Mouse (Mus musculus) hindbrain, embryonic 16.5 days (tissue): ENCODE measurements around the gene Cdk2ap1. TPM values are rescaled to one million over a fixed set of nuclear protein-coding genes. Genes with fewer than 3 reads are reported as not detected.
"Not testable (repeated sequence)": the region's sequence is repeated elsewhere in the genome, so short reads cannot be mapped to it uniquely, and the experiment has no call there.

ENCODE experiments used
- ATAC-seq: fragments of 200-750 bp; cut with Nextera tagmentation; 2 replicates; pipeline ENCODE4 v1.8.0; 2017; ENCODE audit warnings: moderate TSS enrichment, moderate library complexity
- H3K27ac ChIP-seq: fragments of 300-500 bp; sonication (generic); 2 replicates; pipeline ENCODE4 v1.5.1; 2014; ENCODE audit warnings: low read depth, mild to moderate bottlenecking, control low read depth, low read length, moderate library complexity
- H3K27me3 ChIP-seq: fragments of 300-500 bp; sonication (generic); replicated peaks from 2 replicates; pipeline ENCODE4 v1.6.1; 2014; ENCODE audit warnings: low read length; ENCODE audit not compliant: control insufficient read depth, insufficient read depth
- H3K36me3 ChIP-seq: fragments of 300-500 bp; sonication (generic); 2 replicates; pipeline ENCODE4 v1.6.1; 2014; ENCODE audit warnings: mild to moderate bottlenecking, low read length, moderate library complexity, mixed read lengths; ENCODE audit not compliant: control insufficient read depth, insufficient read depth
- H3K4me1 ChIP-seq: fragments of 300-500 bp; sonication (generic); 2 replicates; pipeline ENCODE4 v1.6.1; 2014; ENCODE audit warnings: low read depth, low read length; ENCODE audit not compliant: control insufficient read depth, insufficient read depth
- H3K4me2 ChIP-seq: fragments of 300-500 bp; sonication (generic); 2 replicates; pipeline ENCODE4 v1.6.1; 2014; ENCODE audit warnings: mild to moderate bottlenecking, low read length, control low read depth, moderate library complexity
- H3K4me3 ChIP-seq: fragments of 300-500 bp; sonication (generic); 2 replicates; pipeline ENCODE4 v1.5.1; 2014; ENCODE audit warnings: mild to moderate bottlenecking, low read length, control low read depth, moderate library complexity
- H3K9ac ChIP-seq: fragments of 300-500 bp; sonication (generic); 2 replicates; pipeline ENCODE4 v1.6.1; 2014; ENCODE audit warnings: low read depth, mild to moderate bottlenecking, control low read depth, low read length, moderate library complexity
- H3K9me3 ChIP-seq: fragments of 300-500 bp; sonication (generic); 2 replicates; pipeline ENCODE4 v1.6.1; 2014; ENCODE audit warnings: mild to moderate bottlenecking, low read length, moderate library complexity; ENCODE audit not compliant: control insufficient read depth
- WGBS: fragments of 180-500 bp; shearing (Covaris S2); extraction: QIAGEN DNeasy Blood & Tissue Kit; methylation state at CpG from one replicate; pipeline ENCODE4 v1.1.7; 2014; 5-methylcytosine and 5-hydroxymethylcytosine counted together
- polyA plus RNA-seq: library from polyadenylated mRNA; unstranded; fragments of >200 nt; fragmentation: Nextera tagmentation; extraction: Ambion mirVana; gene quantifications from 2 replicates; pipeline ENCODE4 v1.2.1, GENCODE M21; 2015

Gene Cdk2ap1
- polyA plus RNA-seq, 1 experiment from 2014 or later = 51.1 TPM

- 0% methylated on average over 25 of the region's 32 CpGs for WGBS
- H3K9me3 ChIP-seq = no peaks in the 10 kb centered on the region
- H3K4me3 ChIP-seq = peak overlapping the region; percentile 90
- H3K4me1 ChIP-seq = peaks cover 36% of the 10 kb centered on the region
- no peaks in the 10 kb centered on the region for H3K36me3 ChIP-seq
- peak overlapping the region; percentile 89 for H3K4me2 ChIP-seq
- no peak for ATAC-seq
- H3K27me3 ChIP-seq = no peaks in the 10 kb centered on the region
- H3K9ac ChIP-seq = peak overlapping the region; percentile 95
- peak overlapping the region; percentile 98 for H3K27ac ChIP-seq
These were observed 9.7 kb downstream of the Cdk2ap1 start for GRCm38 (mm10) chr5:124353011-124353725.

GRCm38 (mm10) chr5:124352141-124352920 is 10.6 kb downstream of the Cdk2ap1 start:
- peaks cover 36% of the 10 kb centered on the region for H3K4me1 ChIP-seq
- no peaks in the 10 kb centered on the region for H3K27me3 ChIP-seq
- peak overlapping the region; percentile 95 for H3K9ac ChIP-seq
- H3K4me2 ChIP-seq = peak overlapping the region; percentile 89
- peak overlapping the region; percentile 90 for H3K4me3 ChIP-seq
- ATAC-seq = peak; percentile 87
- H3K36me3 ChIP-seq = no peaks in the 10 kb centered on the region
- under 1% methylated on average over 22 of the region's 30 CpGs for WGBS
- no peaks in the 10 kb centered on the region for H3K9me3 ChIP-seq
- H3K27ac ChIP-seq = peak overlapping the region; percentile 98

- peak overlapping the region; percentile 98 for H3K27ac ChIP-seq
- H3K4me3 ChIP-seq = peak overlapping the region; percentile 90
- ATAC-seq = no peak
- no peaks in the 10 kb centered on the region for H3K9me3 ChIP-seq
- no peaks in the 10 kb centered on the region for H3K27me3 ChIP-seq
- peak overlapping the region; percentile 89 for H3K4me2 ChIP-seq
- peaks cover 36% of the 10 kb centered on the region for H3K4me1 ChIP-seq
- peak overlapping the region; percentile 95 for H3K9ac ChIP-seq
- WGBS = 29% methylated on average over 3 of the region's 3 CpGs
- H3K36me3 ChIP-seq = peaks cover 4% of the 10 kb centered on the region; the same call in 1 of the 2 replicates
These were observed 11.3 kb downstream of the Cdk2ap1 start for GRCm38 (mm10) chr5:124351604-124352003.

- peak; percentile 88 for ATAC-seq
- peaks cover 6% of the 10 kb centered on the region; the same call in 1 of the 2 replicates for H3K36me3 ChIP-seq
- peak overlapping the region; percentile 98 for H3K27ac ChIP-seq
- peak overlapping the region; percentile 90 for H3K4me3 ChIP-seq
- H3K27me3 ChIP-seq = no peaks in the 10 kb centered on the region
- H3K4me1 ChIP-seq = peaks cover 36% of the 10 kb centered on the region
- no peaks in the 10 kb centered on the region for H3K9me3 ChIP-seq
- 7% methylated on average over 7 of the region's 7 CpGs for WGBS
- peak overlapping the region; percentile 89 for H3K4me2 ChIP-seq
- peak overlapping the region; percentile 95 for H3K9ac ChIP-seq
These were observed 11.7 kb downstream of the Cdk2ap1 start for GRCm38 (mm10) chr5:124351111-124351560.

GRCm38 (mm10) chr5:124350350-124350749 is 12.5 kb downstream of the Cdk2ap1 start:
- Histone ChIP-seq H3K9me3 (no peaks in the 10 kb centered on the region), H3K4me1 (peaks cover 33% of the 10 kb centered on the region), H3K4me3 (peak overlapping the region; percentile 90), H3K27me3 (no peaks in the 10 kb centered on the region), H3K27ac (peak overlapping the region; percentile 98), H3K36me3 (peaks cover 6% of the 10 kb centered on the region; the same call in 1 of the 2 replicates), H3K9ac (peak overlapping the region; percentile 21; the same call in 1 of the 2 replicates), H3K4me2 (peak overlapping the region; percentile 89)
- 63% methylated on average over 2 of the region's 2 CpGs for WGBS
- no peak for ATAC-seq

GRCm38 (mm10) chr5:124349196-124349595 is 13.7 kb downstream of the Cdk2ap1 start:
- peak overlapping the region; percentile 47 for H3K9ac ChIP-seq
- peaks cover 30% of the 10 kb centered on the region for H3K4me1 ChIP-seq
- H3K27me3 ChIP-seq = no peaks in the 10 kb centered on the region
- H3K36me3 ChIP-seq = peaks cover 14% of the 10 kb centered on the region
- no peak for ATAC-seq
- H3K9me3 ChIP-seq = no peaks in the 10 kb centered on the region
- peak overlapping the region; percentile 89 for H3K4me2 ChIP-seq
- peak overlapping the region; percentile 98 for H3K27ac ChIP-seq
- H3K4me3 ChIP-seq = peak overlapping the region; percentile 15; the same call in 1 of the 2 replicates
- WGBS = 72% methylated on average over 17 of the region's 17 CpGs

- WGBS = 86% methylated on average over 8 of the region's 8 CpGs
- no peaks in the 10 kb centered on the region for H3K27me3 ChIP-seq
- no peaks in the 10 kb centered on the region for H3K9me3 ChIP-seq
- no peak for ATAC-seq
- peaks cover 15% of the 10 kb centered on the region for H3K36me3 ChIP-seq
- H3K27ac ChIP-seq = no peak overlapping the region
- H3K4me2 ChIP-seq = no peak overlapping the region
- H3K4me1 ChIP-seq = peaks cover 5% of the 10 kb centered on the region; the same call in 1 of the 2 replicates
- H3K9ac ChIP-seq = no peak overlapping the region
- H3K4me3 ChIP-seq = no peak overlapping the region
These were observed 20.0 kb downstream of the Cdk2ap1 start for GRCm38 (mm10) chr5:124342897-124343296.

- not testable (repeated sequence) for H3K4me3 ChIP-seq, H3K9ac ChIP-seq, H3K27me3 ChIP-seq, H3K9me3 ChIP-seq, H3K4me2 ChIP-seq, H3K27ac ChIP-seq, H3K4me1 ChIP-seq
- WGBS = 66% methylated on average over 6 of the region's 6 CpGs
- ATAC-seq = 0 out of 2 replicates have a peak, but pooled peaks have one; percentile 32
- peaks cover 14% of the 10 kb centered on the region for H3K36me3 ChIP-seq
These were observed 21.0 kb downstream of the Cdk2ap1 start for GRCm38 (mm10) chr5:124341753-124342339.
